Mouse (Mus musculus): ENCODE data around the gene Klhdc7a.

- TF ChIP-seq CTCF (IDR thresholded peaks at IDR 0.05; ENCODE audit: borderline replicate concordance, extremely low read depth, insufficient read depth, insufficient read length) = no peak
- TF ChIP-seq POLR2A (IDR thresholded peaks at IDR 0.05; ENCODE audit: borderline replicate concordance, extremely low read depth, insufficient read depth, insufficient read length, poor library complexity, severe bottlenecking) = no peak
Measured at GRCm38 (mm10) chr4:140004170-140004569, 36.3 kb upstream of the Klhdc7a start.
